Mouse (Mus musculus) MEL (cell line): ENCODE measurements around the gene Mrpl51. TPM values are rescaled to one million over a fixed set of nuclear protein-coding genes. Genes with fewer than 3 reads are reported as not detected.

Experiments used
- DNase-seq: peaks from one replicate; pipeline ENCODE4 v3.0.0; 2011; ENCODE audit warnings: low read depth, low spot score
- H3K27ac ChIP-seq: 2 replicates; pipeline ENCODE4 v1.5.1; 2012; ENCODE audit warnings: low read depth, mild to moderate bottlenecking, control low read depth, low read length, moderate library complexity; ENCODE audit not compliant: control insufficient read depth
- H3K27me3 ChIP-seq, 2 experiments: fragments of 150-350 bp in 1 of 2; sonication (generic) in 1 of 2; 2 replicates each; pipeline ENCODE4 v1.6.1; 2012; ENCODE audit warnings: low read length in 2 of 2, mild to moderate bottlenecking in 2 of 2, improper control_type of control experiment in 1 of 2, moderate library complexity in 1 of 2; ENCODE audit not compliant: insufficient read depth in 2 of 2, control insufficient read depth in 1 of 2
- H3K36me3 ChIP-seq, 2 experiments: 2 replicates each; pipeline ENCODE4 v1.6.1; 2012 to 2014; ENCODE audit warnings: low read length in 2 of 2, improper control_type of control experiment in 1 of 2, inconsistent platforms in 1 of 2, mild to moderate bottlenecking in 1 of 2; ENCODE audit not compliant: insufficient read depth in 2 of 2, control insufficient read depth in 1 of 2
- H3K4me1 ChIP-seq, 2 experiments: fragments of 150-350 bp in 1 of 2; sonication (generic) in 1 of 2; 2 replicates each; pipeline ENCODE4 v1.6.1; 2012; ENCODE audit warnings: low read length in 2 of 2, improper control_type of control experiment in 1 of 2, mild to moderate bottlenecking in 1 of 2; ENCODE audit not compliant: insufficient read depth in 2 of 2, control insufficient read depth in 1 of 2
- H3K4me3 ChIP-seq, 2 experiments: fragments of 150-350 bp in 1 of 2; sonication (generic) in 1 of 2; 2 replicates each; pipeline ENCODE4 v1.5.1; 2012; ENCODE audit warnings: low read depth in 2 of 2, low read length in 2 of 2, mild to moderate bottlenecking in 2 of 2, moderate library complexity in 2 of 2, control low read depth in 1 of 2, improper control_type of control experiment in 1 of 2; ENCODE audit not compliant: control insufficient read depth in 1 of 2, insufficient read depth in 1 of 2
- H3K79me2 ChIP-seq: 2 replicates; pipeline ENCODE4 v1.6.1; 2012; ENCODE audit warnings: mild to moderate bottlenecking, low read length, moderate library complexity; ENCODE audit not compliant: control insufficient read depth, poor library complexity, insufficient read depth
- H3K9ac ChIP-seq: 2 replicates; pipeline ENCODE4 v1.6.1; 2012; ENCODE audit warnings: low read depth, mild to moderate bottlenecking, control low read depth, low read length, moderate library complexity; ENCODE audit not compliant: control insufficient read depth, poor library complexity, severe bottlenecking
- H3K9me3 ChIP-seq: fragments of 150-350 bp; sonication (generic); replicated peaks from 2 replicates; pipeline ENCODE4 v1.6.1; 2012; ENCODE audit warnings: mild to moderate bottlenecking, low read length, improper control_type of control experiment, moderate library complexity; ENCODE audit not compliant: insufficient read depth
- BHLHE40 ChIP-seq: IDR thresholded peaks from 2 replicates; pipeline ENCODE4 v1.6.1; 2012; ENCODE audit warnings: low read depth, mild to moderate bottlenecking, inconsistent platforms, low read length, improper control_type of control experiment, borderline replicate concordance
- EP300 ChIP-seq, 2 experiments: IDR thresholded peaks; 2 replicates each; pipeline ENCODE4 v1.6.1; 2011; ENCODE audit warnings: improper control_type of control experiment in 2 of 2, low read length in 2 of 2, low read depth in 1 of 2, mild to moderate bottlenecking in 1 of 2
- ETS1 ChIP-seq: IDR thresholded peaks from 2 replicates; pipeline ENCODE4 v1.6.1; 2012; ENCODE audit warnings: low read depth, mild to moderate bottlenecking, inconsistent platforms, low read length, improper control_type of control experiment, moderate library complexity
- GATA1 ChIP-seq: IDR thresholded peaks from 2 replicates; pipeline ENCODE4 v1.6.1; 2011; ENCODE audit warnings: low read depth, low read length, improper control_type of control experiment
- HCFC1 ChIP-seq: IDR thresholded peaks from 2 replicates; pipeline ENCODE4 v1.6.1; 2012; ENCODE audit warnings: low read depth, mild to moderate bottlenecking, inconsistent platforms, low read length, improper control_type of control experiment, moderate library complexity
- MAZ ChIP-seq: IDR thresholded peaks from 2 replicates; pipeline ENCODE4 v1.6.1; 2012; ENCODE audit warnings: low read depth, mild to moderate bottlenecking, inconsistent platforms, low read length, improper control_type of control experiment
- MXI1 ChIP-seq: IDR thresholded peaks from 2 replicates; pipeline ENCODE4 v1.6.1; 2011; ENCODE audit warnings: mild to moderate bottlenecking, low read depth, low read length, improper control_type of control experiment
- MYB ChIP-seq: IDR thresholded peaks from 2 replicates; pipeline ENCODE4 v1.6.1; 2011; ENCODE audit warnings: mild to moderate bottlenecking, low read depth, low read length, improper control_type of control experiment
- NELFE ChIP-seq: IDR thresholded peaks from 2 replicates; pipeline ENCODE4 v1.6.1; 2011; ENCODE audit warnings: low read depth, low read length, improper control_type of control experiment
- NRF1 ChIP-seq: IDR thresholded peaks from 2 replicates; pipeline ENCODE4 v1.6.1; 2014; ENCODE audit warnings: low read depth, mild to moderate bottlenecking, inconsistent platforms, low read length, improper control_type of control experiment, moderate library complexity; ENCODE audit not compliant: poor library complexity, insufficient read depth, severe bottlenecking
- TAL1 ChIP-seq: IDR thresholded peaks from 2 replicates; pipeline ENCODE4 v1.6.1; 2012; ENCODE audit warnings: mild to moderate bottlenecking, inconsistent platforms, low read length, moderate library complexity, mixed read lengths
- TCF12 ChIP-seq: IDR thresholded peaks from 2 replicates; pipeline ENCODE4 v1.6.1; 2014; ENCODE audit warnings: low read depth, mild to moderate bottlenecking, inconsistent platforms, low read length, improper control_type of control experiment, moderate library complexity
- USF2 ChIP-seq, 2 experiments: IDR thresholded peaks; 2 replicates each; pipeline ENCODE4 v1.6.1; 2011 to 2012; ENCODE audit warnings: improper control_type of control experiment in 2 of 2, low read length in 2 of 2, borderline replicate concordance in 1 of 2, inconsistent platforms in 1 of 2, low read depth in 1 of 2, mild to moderate bottlenecking in 1 of 2; ENCODE audit not compliant: insufficient read depth in 1 of 2
- ZC3H11A ChIP-seq: IDR thresholded peaks from 2 replicates; pipeline ENCODE4 v1.6.1; 2012; ENCODE audit warnings: low read depth, mild to moderate bottlenecking, inconsistent platforms, low read length, improper control_type of control experiment
- ZNF384 ChIP-seq: IDR thresholded peaks from 2 replicates; pipeline ENCODE4 v1.6.1; 2012; ENCODE audit warnings: low read depth, mild to moderate bottlenecking, inconsistent platforms, low read length, improper control_type of control experiment
- polyA plus RNA-seq, 2 experiments: library from polyadenylated mRNA; stranded (reverse) in 1 of 2; unstranded in 1 of 2; fragments of >175 nt in 1 of 2; fragments of >200 nt in 1 of 2; gene quantifications; 2 replicates each; pipeline versions ENCODE4 v1.2.1 to v1.2.4; 2012; ENCODE audit warnings: low replicate concordance in 2 of 2, low read depth in 1 of 2; ENCODE audit not compliant: insufficient read length in 2 of 2, insufficient read depth in 1 of 2, missing spikeins in 1 of 2
- total RNA-seq: library from RNA; depleted of rRNA; stranded (reverse); fragments of 300-350 nt; gene quantifications from 2 replicates; pipeline ENCODE4 v1.2.3, GENCODE M21; 2012

The Mrpl51 gene
- total and polyA plus RNA-seq, 3 experiments: 251 to 286 TPM; not detected in 1

DNA sequence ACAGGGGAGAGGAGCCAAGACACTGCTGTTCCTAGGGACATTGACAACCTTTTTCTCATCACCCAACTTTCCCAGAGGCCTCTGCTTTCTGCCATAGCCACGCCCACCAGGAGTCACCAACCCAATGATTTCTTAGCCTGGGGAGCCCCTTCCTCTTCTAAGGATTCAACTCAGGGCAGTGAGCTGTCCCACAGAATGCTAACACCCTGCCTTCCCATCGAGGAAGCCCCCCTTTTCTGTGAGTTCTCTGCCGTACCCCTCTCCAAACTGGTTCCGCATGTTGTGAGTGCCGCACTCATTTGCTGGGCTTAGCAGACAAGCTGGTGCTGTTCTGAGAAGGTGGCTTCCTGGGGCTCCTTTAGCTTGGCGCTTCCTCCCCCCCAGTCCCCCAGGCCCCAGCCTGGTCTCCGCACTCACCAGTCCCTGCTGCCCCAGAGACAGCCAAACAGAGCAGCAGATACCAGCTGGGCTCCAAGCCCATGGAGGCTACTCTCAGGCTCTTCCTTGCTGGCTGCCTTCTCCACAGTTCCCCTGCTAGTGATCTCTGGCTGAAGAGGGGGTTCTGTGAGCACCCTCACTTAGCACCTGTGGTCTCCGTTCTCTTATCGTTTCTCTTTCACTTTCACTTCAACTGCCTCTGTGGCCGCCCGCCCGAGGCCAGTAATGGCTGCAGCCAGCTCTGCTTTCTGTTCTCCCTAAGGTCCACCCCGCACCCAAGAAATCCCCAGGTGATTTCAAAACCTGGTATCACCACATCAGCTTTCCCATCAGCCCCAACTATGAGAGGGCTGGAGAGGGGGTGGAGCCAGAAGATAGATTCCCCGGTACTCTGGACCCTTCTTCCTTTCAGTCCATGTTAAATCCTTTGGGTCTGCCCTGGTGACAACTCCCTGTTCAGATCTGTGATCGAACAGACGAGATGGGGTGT is 39.8 kb downstream of the Mrpl51 start, which contains the start of gene Tapbpl (continued):
- no peak for TF ChIP-seq TAL1
- no peak for TF ChIP-seq ZC3H11A
- TF ChIP-seq NELFE: peak; percentile 67
- TF ChIP-seq USF2 (IDR thresholded peaks at IDR 0.05; ENCODE audit: borderline replicate concordance in 1 of 2, insufficient read depth in 1 of 2, low read depth in 1 of 2, low read length in 2 of 2): no peak

DNA sequence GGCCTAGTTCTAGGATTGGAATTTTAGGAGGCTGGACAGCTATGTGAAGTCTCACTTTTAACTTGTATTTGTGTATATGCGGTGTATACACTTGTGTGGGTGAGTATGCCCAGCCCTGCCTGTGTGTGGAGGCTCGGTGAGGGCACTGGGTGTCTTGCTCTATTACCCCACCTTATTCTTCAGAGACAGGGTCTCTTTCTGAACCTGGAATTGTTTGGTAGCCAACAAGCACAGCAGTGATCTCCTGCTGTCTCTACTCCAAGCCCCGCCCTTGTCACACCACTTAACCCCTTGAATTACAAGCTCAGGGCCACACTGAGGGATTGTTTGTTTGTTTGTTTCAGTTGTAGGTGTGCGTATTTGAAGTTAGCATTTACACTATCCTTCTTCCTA is 40.4 kb downstream of the Mrpl51 start:
- peak overlapping the region; percentile 85 for H3K9ac ChIP-seq
- peak overlapping the region; percentile 70 for H3K27ac ChIP-seq
- H3K4me1 ChIP-seq: peaks cover 3 to 17% of the 10 kb centered on the region in 2 experiments; a peak in 3 of 4 replicates
- H3K36me3 ChIP-seq: peaks cover 0 to 9% of the 10 kb centered on the region in 2 experiments; a peak in 2 of 4 replicates
- DNase-seq: peak; percentile 61
- H3K4me3 ChIP-seq: peak overlapping the region; percentile 84 to 89
- TF ChIP-seq MAZ (no peak), ZNF384 (no peak), MYB (no peak), GATA1 (no peak), USF2 (IDR thresholded peaks at IDR 0.05; ENCODE audit: borderline replicate concordance in 1 of 2, insufficient read depth in 1 of 2, low read depth in 1 of 2, low read length in 2 of 2) (no peak), BHLHE40 (no peak), ETS1 (no peak), HCFC1 (no peak)
- peaks cover 4% of the 10 kb centered on the region; the same call in 1 of the 2 replicates for H3K79me2 ChIP-seq
- H3K27me3 ChIP-seq: no peaks in the 10 kb centered on the region
- no peaks in the 10 kb centered on the region for H3K9me3 ChIP-seq

DNA sequence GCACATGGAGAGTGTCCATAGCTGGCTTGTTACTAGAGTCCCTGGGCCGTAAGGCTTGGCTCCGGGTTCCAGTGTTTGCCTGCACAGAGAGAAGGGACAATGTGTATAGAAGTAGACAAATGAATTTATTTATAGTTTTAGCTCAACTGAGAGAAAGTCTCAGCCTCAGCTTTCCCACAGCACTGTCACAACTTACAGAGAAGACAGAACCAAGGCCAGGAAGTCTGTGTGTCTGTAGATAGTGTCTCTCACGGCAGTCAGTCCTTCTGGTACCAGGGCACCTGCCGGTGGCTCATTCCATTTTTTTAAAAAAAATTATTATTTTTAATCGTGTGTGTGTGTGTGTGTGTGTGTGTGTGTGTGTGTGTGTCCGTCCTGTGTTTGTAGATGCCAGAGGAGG is 40.9 kb downstream of the Mrpl51 start:
- Histone ChIP-seq H3K79me2 (peaks cover 4% of the 10 kb centered on the region; the same call in 1 of the 2 replicates), H3K4me1 (peaks cover 3 to 17% of the 10 kb centered on the region in 2 experiments; a peak in 3 of 4 replicates), H3K27me3 (no peaks in the 10 kb centered on the region), H3K36me3 (peaks cover 0 to 9% of the 10 kb centered on the region in 2 experiments; a peak in 2 of 4 replicates), H3K4me3 (peak overlapping the region; percentile 84 to 89; a peak in 3 of 4 replicates), H3K27ac (peak overlapping the region; percentile 30), H3K9me3 (no peaks in the 10 kb centered on the region), H3K9ac (peak overlapping the region; percentile 85)
- TF ChIP-seq TCF12 (peak; percentile 68; the same call in 1 of the 2 replicates), GATA1 (0 out of 2 replicates have a peak, but pooled peaks have one; percentile 21), ETS1 (peak; percentile 45; the same call in 1 of the 2 replicates), EP300 (IDR thresholded peaks at IDR 0.05; ENCODE audit: low read depth in 1 of 2, low read length in 2 of 2) (peak; percentile 14 to 41; a peak in 1 of 4 replicates), TAL1 (peak; percentile 65), MXI1 (peak; percentile 45; the same call in 1 of the 2 replicates), BHLHE40 (no peak), NRF1 (no peak)
- DNase-seq: peak; percentile 58
